Mouse (Mus musculus): Measurements from ENCODE around the gene Snupn.

Snupn gene

GRCm38 (mm10) chr9:57012393-57012792 lies 61.7 kb downstream of the Snupn start:
- no peak for DNase-seq (ENCODE audit: low spot score)

GRCm38 (mm10) chr9:57012895-57013294 lies 62.2 kb downstream of the Snupn start:
- DNase-seq (ENCODE audit: low spot score): no peak

GRCm38 (mm10) chr9:57013756-57014155 lies 63.1 kb downstream of the Snupn start:
- DNase-seq (ENCODE audit: low spot score): no peak

GRCm38 (mm10) chr9:57014766-57015165 lies 64.1 kb downstream of the Snupn start:
- no peak for DNase-seq (ENCODE audit: low spot score)

GRCm38 (mm10) chr9:57017631-57018030 lies 67.0 kb downstream of the Snupn start:
- no peak for DNase-seq (ENCODE audit: low spot score)

GRCm38 (mm10) chr9:57031756-57032155 lies 81.1 kb downstream of the Snupn start:
- no peak for DNase-seq (ENCODE audit: low spot score)

Measured in yolk sac, embryonic 10.5 days (tissue).